Mouse (Mus musculus): ENCODE measurements at regions not wholly inside any gene's neighbourhood (a gene's known extent, or its start where the extent isn't known, plus 50 kb on each side); places are given as distances from the start of the nearest gene placed in this dataset.

DNA sequence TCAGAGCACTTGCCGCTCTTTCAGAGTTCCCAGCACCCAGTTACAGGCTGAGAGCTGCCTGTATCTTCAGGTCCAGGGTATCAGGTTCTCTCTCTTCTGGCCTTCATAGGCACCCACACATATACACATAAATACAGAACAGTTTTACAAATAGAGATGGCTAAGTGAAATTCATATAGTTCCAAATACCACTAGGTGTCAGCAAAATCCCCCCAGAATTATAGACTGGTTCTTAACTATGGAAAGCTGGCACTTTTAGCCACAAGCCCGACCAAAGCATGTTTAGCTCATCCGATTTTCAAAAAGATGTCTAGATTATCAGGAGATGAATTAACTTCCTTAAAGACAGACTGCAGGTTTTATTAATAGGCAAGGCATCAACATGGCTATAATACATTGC lies 107.4 kb upstream of the Apob start:
- no peak for TF ChIP-seq GATA1 (IDR thresholded peaks at IDR 0.05; ENCODE audit: borderline replicate concordance, low read length)
- TF ChIP-seq FLI1 (IDR thresholded peaks at IDR 0.05; ENCODE audit: low read length) = no peak

Data from megakaryocyte, embryonic 14.5 days (primary cell).